Comparison of ENCODE assay signal across 8 mouse cellular contexts in genomic region chr5:102206953-102207352, GRCm38 (mm10).
DNase-seq lines count a peak whose midpoint lies in the region; ATAC-seq and TF ChIP-seq lines count a peak whose summit lies in the region.

No protein-coding gene starts in this region.

- peak overlapping the region; percentile 65; the same call in 1 of the 2 replicates for H3K4me2 ChIP-seq in CH12.LX (ENCODE audit: insufficient read depth, low read depth, poor library complexity, severe bottlenecking)
- peak overlapping the region; percentile 45 for H3K4me2 ChIP-seq in forebrain, embryonic 14.5 days (ENCODE audit: low read length)
- H3K4me2 ChIP-seq in heart, postnatal 0 days (ENCODE audit: low read depth, low read length) = peak overlapping the region; percentile 44; the same call in 1 of the 2 replicates
- H3K4me2 ChIP-seq in neural tube, embryonic 11.5 days (ENCODE audit: low read depth) = peak overlapping the region; percentile 29; the same call in 1 of the 2 replicates

- 2% methylated on average over 16 of the region's 16 CpGs for WGBS in forebrain, embryonic 14.5 days
- 2% methylated on average over 16 of the region's 16 CpGs for WGBS in heart, postnatal 0 days
- 4% methylated on average over 16 of the region's 16 CpGs for WGBS in liver, adult 2 months
- WGBS in neural tube, embryonic 11.5 days = 6% methylated on average over 16 of the region's 16 CpGs

- no peak overlapping the region for H3K9ac ChIP-seq in CH12.LX (ENCODE audit: insufficient read depth, low read depth)
- no peak overlapping the region for H3K9ac ChIP-seq in forebrain, embryonic 14.5 days (ENCODE audit: low read length)
- H3K9ac ChIP-seq in heart, postnatal 0 days (replicated peaks; ENCODE audit: low read depth, low read length) = no peak overlapping the region
- no peak overlapping the region for H3K9ac ChIP-seq in liver, adult 2 months (ENCODE audit: low read depth, low read length)
- H3K9ac ChIP-seq in neural tube, embryonic 11.5 days (ENCODE audit: low read length) = no peak overlapping the region

- H3K27ac ChIP-seq in CH12.LX (ENCODE audit: insufficient read depth, low read depth) = no peak overlapping the region
- H3K27ac ChIP-seq in forebrain, embryonic 14.5 days (ENCODE audit: low read depth, low read length) = no peak overlapping the region
- no peak overlapping the region for H3K27ac ChIP-seq in heart, postnatal 0 days (ENCODE audit: low read depth)
- H3K27ac ChIP-seq in liver, adult 2 months (replicated peaks; ENCODE audit: insufficient read depth, low read depth, low read length) = no peak overlapping the region
- no peak overlapping the region for H3K27ac ChIP-seq in neural tube, embryonic 11.5 days (ENCODE audit: low read depth, low read length)

- H3K9me3 ChIP-seq in CH12.LX (replicated peaks; ENCODE audit: low read length) = no peaks in the 10 kb centered on the region
- H3K9me3 ChIP-seq in forebrain, embryonic 14.5 days (replicated peaks; ENCODE audit: control insufficient read depth, low read length) = no peaks in the 10 kb centered on the region
- H3K9me3 ChIP-seq in heart, postnatal 0 days (replicated peaks; ENCODE audit: control insufficient read depth, low read length) = no peaks in the 10 kb centered on the region
- no peaks in the 10 kb centered on the region for H3K9me3 ChIP-seq in neural tube, embryonic 11.5 days (ENCODE audit: control insufficient read depth, low read length)

- peak; percentile 64 for DNase-seq in CH12.LX (ENCODE audit: extremely low read depth)
- DNase-seq in c-Kit-positive CD71-positive TER-119-positive erythroid progenitor cells, embryonic 14.5 days (ENCODE audit: low spot score) = peak; percentile 37
- DNase-seq in forebrain, embryonic 14.5 days (ENCODE audit: low spot score) = peak; percentile 93
- DNase-seq in heart, postnatal 0 days (ENCODE audit: low spot score) = peak; percentile 65
- peak; percentile 85 for DNase-seq in kidney, postnatal 14 days
- DNase-seq in liver, adult 2 months (ENCODE audit: extremely low read depth, low read depth, low spot score) = peak; percentile 76
- peak; percentile 77 for DNase-seq in neural tube, embryonic 11.5 days (ENCODE audit: low spot score)
- peak; percentile 51 for DNase-seq in telencephalon, adult 2 months (ENCODE audit: low read depth, low spot score)

- H3K4me1 ChIP-seq in CH12.LX (ENCODE audit: control insufficient read depth in 1 of 2, insufficient read depth in 2 of 2) = peaks cover 0 to 4% of the 10 kb centered on the region in 2 experiments; a peak in 3 of 4 replicates
- no peaks in the 10 kb centered on the region for H3K4me1 ChIP-seq in forebrain, embryonic 14.5 days (ENCODE audit: control insufficient read depth, insufficient read depth, low read length)
- no peaks in the 10 kb centered on the region for H3K4me1 ChIP-seq in heart, postnatal 0 days (ENCODE audit: control insufficient read depth, insufficient read depth)
- no peaks in the 10 kb centered on the region for H3K4me1 ChIP-seq in liver, adult 2 months (ENCODE audit: control insufficient read depth, insufficient read depth, low read length)
- H3K4me1 ChIP-seq in neural tube, embryonic 11.5 days (ENCODE audit: control insufficient read depth, insufficient read depth, low read length) = no peaks in the 10 kb centered on the region

- no peak overlapping the region for H3K4me3 ChIP-seq in CH12.LX (replicated peaks in 1 of 3; ENCODE audit: low read depth in 2 of 3, low read length in 2 of 3, poor library complexity in 1 of 3)
- H3K4me3 ChIP-seq in forebrain, embryonic 14.5 days (ENCODE audit: low read depth, low read length) = no peak overlapping the region
- no peak overlapping the region for H3K4me3 ChIP-seq in heart, postnatal 0 days (ENCODE audit: low read depth, low read length)
- no peak overlapping the region for H3K4me3 ChIP-seq in liver, adult 2 months (ENCODE audit: insufficient read depth, low read depth, low read length)
- H3K4me3 ChIP-seq in neural tube, embryonic 11.5 days (ENCODE audit: low read depth, low read length) = no peak overlapping the region

- no peaks in the 10 kb centered on the region for H3K79me2 ChIP-seq in CH12.LX (replicated peaks; ENCODE audit: control insufficient read depth, extremely low read depth, insufficient read depth, poor library complexity, severe bottlenecking)
- H3K79me2 ChIP-seq in liver, adult 2 months (ENCODE audit: control insufficient read depth, insufficient read depth, low read length) = no peaks in the 10 kb centered on the region

- ATAC-seq in forebrain, embryonic 14.5 days = peak; percentile 93
- ATAC-seq in heart, postnatal 0 days (ENCODE audit: insufficient read depth, low read depth) = peak; percentile 70; the same call in 1 of the 2 replicates
- ATAC-seq in neural tube, embryonic 11.5 days (ENCODE audit: insufficient read depth, low FRiP score, low TSS enrichment) = peak; percentile 67; the same call in 1 of the 2 replicates

- no peak for TF ChIP-seq EP300 in CH12.LX (IDR thresholded peaks at IDR 0.05; ENCODE audit: low read length)
- TF ChIP-seq EP300 in heart, postnatal 0 days (IDR thresholded peaks at IDR 0.05; ENCODE audit: low read depth) = no peak

- no peaks in the 10 kb centered on the region for H3K27me3 ChIP-seq in CH12.LX (replicated peaks)
- H3K27me3 ChIP-seq in forebrain, embryonic 14.5 days (replicated peaks; ENCODE audit: control insufficient read depth, insufficient read depth, low read length) = no peaks in the 10 kb centered on the region
- no peaks in the 10 kb centered on the region for H3K27me3 ChIP-seq in heart, postnatal 0 days (ENCODE audit: control insufficient read depth, insufficient read depth, low read length)
- H3K27me3 ChIP-seq in liver, adult 2 months (ENCODE audit: control insufficient read depth, insufficient read depth, low read length) = no peaks in the 10 kb centered on the region
- H3K27me3 ChIP-seq in neural tube, embryonic 11.5 days (ENCODE audit: control insufficient read depth, insufficient read depth, low read length) = no peaks in the 10 kb centered on the region

- dilution Hi-C loops in CH12.LX (cut with MboI; ENCODE audit: extremely low pct_ligation_motif_present, extremely low pct_unique_long_range_greater_than_20kb, low sequenced_read_pairs) = no loop called here

- TF ChIP-seq RAD21 in CH12.LX (IDR thresholded peaks at IDR 0.05; ENCODE audit: low read depth, low read length) = peak; percentile 76

- TF ChIP-seq CTCF in CH12.LX (conservative IDR thresholded peaks at IDR 0.05 in 1 of 2, IDR thresholded peaks at IDR 0.05 in 1 of 2; ENCODE audit: low read depth in 2 of 2, low read length in 2 of 2) = peak; percentile 68 to 72
- peak; percentile 79 for TF ChIP-seq CTCF in heart, postnatal 0 days (IDR thresholded peaks at IDR 0.05; ENCODE audit: low read depth)
- TF ChIP-seq CTCF in liver, adult 2 months (IDR thresholded peaks at IDR 0.05; ENCODE audit: low read depth, low read length) = peak; percentile 64

- H3K36me3 ChIP-seq in CH12.LX (replicated peaks in 1 of 2; ENCODE audit: control insufficient read depth in 1 of 2, insufficient read depth in 1 of 2, low read length in 1 of 2) = no peaks in the 10 kb centered on the region
- H3K36me3 ChIP-seq in forebrain, embryonic 14.5 days (ENCODE audit: control insufficient read depth, insufficient read depth, low read length) = no peaks in the 10 kb centered on the region
- H3K36me3 ChIP-seq in heart, postnatal 0 days (replicated peaks; ENCODE audit: control insufficient read depth, insufficient read depth, low read length) = no peaks in the 10 kb centered on the region
- no peaks in the 10 kb centered on the region for H3K36me3 ChIP-seq in liver, adult 2 months (ENCODE audit: control insufficient read depth, insufficient read depth, low read length)
- no peaks in the 10 kb centered on the region for H3K36me3 ChIP-seq in neural tube, embryonic 11.5 days (ENCODE audit: control insufficient read depth, insufficient read depth, low read length)

- no peak for TF ChIP-seq POLR2A in CH12.LX (IDR thresholded peaks at IDR 0.05; ENCODE audit: low read depth, low read length)
- TF ChIP-seq POLR2A in liver, adult 2 months (IDR thresholded peaks at IDR 0.05; ENCODE audit: extremely low read depth, insufficient read depth, low read length) = no peak

- in situ Hi-C loops in CH12.LX (cut with MboI; ENCODE audit: low pct_ligation_motif_present, low pct_unique_long_range_greater_than_20kb, low sequenced_read_pairs) = loop anchor here (25.0 kb wide), 1 partner anchor 480 kb away; no protein-coding TSS in a partner anchor

TF ChIP-seq in CH12.LX, 34 proteins besides CTCF, POLR2A, EP300 and RAD21 (continues in another document):
- no peak for TF ChIP-seq ZNF384 (IDR thresholded peaks at IDR 0.05; ENCODE audit: low read depth, low read length)
- TF ChIP-seq ELF1 (IDR thresholded peaks at IDR 0.05; ENCODE audit: low read depth, low read length) = no peak
- TF ChIP-seq BHLHE40 (IDR thresholded peaks at IDR 0.05; ENCODE audit: low read depth, low read length) = peak; percentile 95
- no peak for TF ChIP-seq UBTF (IDR thresholded peaks at IDR 0.05; ENCODE audit: low read depth, low read length)
- TF ChIP-seq MAFK (IDR thresholded peaks at IDR 0.05; ENCODE audit: insufficient replicate concordance, low read length) = no peak
- no peak for TF ChIP-seq KAT2A (IDR thresholded peaks at IDR 0.05; ENCODE audit: insufficient replicate concordance, low read length)
- TF ChIP-seq ZC3H11A (IDR thresholded peaks at IDR 0.05; ENCODE audit: low read depth, low read length) = no peak
- TF ChIP-seq USF2 (conservative IDR thresholded peaks at IDR 0.05; ENCODE audit: low read depth, low read length) = peak; percentile 50; the same call in 1 of the 2 replicates
- TF ChIP-seq MYC (IDR thresholded peaks at IDR 0.05; ENCODE audit: low read depth, low read length) = 0 out of 2 replicates have a peak, but pooled peaks have one; percentile 30
- TF ChIP-seq GABPA (IDR thresholded peaks at IDR 0.05; ENCODE audit: insufficient replicate concordance, low read depth, low read length) = no peak
- TF ChIP-seq ZKSCAN1 (IDR thresholded peaks at IDR 0.05; ENCODE audit: borderline replicate concordance, low read depth, low read length) = no peak
- TF ChIP-seq MAZ (IDR thresholded peaks at IDR 0.05; ENCODE audit: low read depth, low read length) = no peak
- TF ChIP-seq HCFC1 (IDR thresholded peaks at IDR 0.05; ENCODE audit: low read depth, low read length) = no peak
- TF ChIP-seq MXI1 (IDR thresholded peaks at IDR 0.05; ENCODE audit: low read depth, low read length) = no peak
- TF ChIP-seq ETS1 (conservative IDR thresholded peaks at IDR 0.05; ENCODE audit: low read depth, low read length) = no peak
- no peak for TF ChIP-seq CHD2 (IDR thresholded peaks at IDR 0.05; ENCODE audit: low read length)
- no peak for TF ChIP-seq JUND (conservative IDR thresholded peaks at IDR 0.05; ENCODE audit: low read depth, low read length)
- TF ChIP-seq RCOR1 (conservative IDR thresholded peaks at IDR 0.05; ENCODE audit: low read depth, low read length) = no peak
- no peak for TF ChIP-seq NELFE (IDR thresholded peaks at IDR 0.05; ENCODE audit: low read depth, low read length)
- TF ChIP-seq MEF2A (IDR thresholded peaks at IDR 0.05; ENCODE audit: borderline replicate concordance, low read depth, low read length) = no peak
- no peak for TF ChIP-seq IRF4 (IDR thresholded peaks at IDR 0.05; ENCODE audit: low read depth, low read length)

Comparison
In these comparisons a context has a peak if more than half of its experiments do, and no peak if none do; other contexts are left out.
1. DNase-seq: peak in every context shown above with its lines; median percentile 93 in forebrain, embryonic 14.5 days; 85 in kidney, postnatal 14 days; 77 in neural tube, embryonic 11.5 days; 76 in liver, adult 2 months; 65 in heart, postnatal 0 days; 64 in CH12.LX; 51 in telencephalon, adult 2 months; 37 in c-Kit-positive CD71-positive TER-119-positive erythroid progenitor cells, embryonic 14.5 days.